Mouse (Mus musculus) cortical plate, adult 2 months (tissue): ENCODE data around the gene Nmur1. TPM values are rescaled to one million over a fixed set of nuclear protein-coding genes. Genes with fewer than 3 reads are reported as not detected.

Experiments
- H3K27ac ChIP-seq: fragments of 200-500 bp; 2 replicates; pipeline ENCODE4 v1.5.1; 2012; ENCODE audit warnings: low read length, control low read depth, inconsistent platforms; ENCODE audit not compliant: insufficient read depth
- H3K4me1 ChIP-seq: fragments of 200-500 bp; 2 replicates; pipeline ENCODE4 v1.6.1; 2011; ENCODE audit warnings: low read length; ENCODE audit not compliant: control insufficient read depth, insufficient read depth
- H3K4me3 ChIP-seq: fragments of 200-500 bp; 2 replicates; pipeline ENCODE4 v1.5.1; 2011; ENCODE audit warnings: mild to moderate bottlenecking, low read length, control low read depth; ENCODE audit not compliant: insufficient read depth
- CTCF ChIP-seq: fragments of 200-500 bp; IDR thresholded peaks from 2 replicates; pipeline ENCODE4 v1.5.1; 2011; ENCODE audit warnings: mild to moderate bottlenecking, control low read depth, low read length; ENCODE audit not compliant: insufficient read depth; ENCODE audit errors: extremely low read depth
- POLR2A ChIP-seq: fragments of 200-500 bp; IDR thresholded peaks from 2 replicates; pipeline ENCODE4 v1.6.1; 2011; ENCODE audit warnings: mild to moderate bottlenecking, low read length, control low read depth; ENCODE audit not compliant: insufficient read depth; ENCODE audit errors: extremely low read depth
- polyA plus RNA-seq: library from polyadenylated mRNA; depleted of rRNA; stranded (reverse); fragments of >200 nt; gene quantifications from 2 replicates; pipeline ENCODE4 v1.2.3, GENCODE M21; 2012

The Nmur1 gene
- polyA plus RNA-seq, 1 experiment: 0.25 TPM

GRCm38 (mm10) chr1:86397621-86398020 lies 28.4 kb downstream of the Nmur1 start:
- Histone ChIP-seq H3K27ac (no peak overlapping the region), H3K4me3 (no peak overlapping the region), H3K4me1 (no peaks in the 10 kb centered on the region)
- TF ChIP-seq POLR2A (no peak), CTCF (no peak)

DNA sequence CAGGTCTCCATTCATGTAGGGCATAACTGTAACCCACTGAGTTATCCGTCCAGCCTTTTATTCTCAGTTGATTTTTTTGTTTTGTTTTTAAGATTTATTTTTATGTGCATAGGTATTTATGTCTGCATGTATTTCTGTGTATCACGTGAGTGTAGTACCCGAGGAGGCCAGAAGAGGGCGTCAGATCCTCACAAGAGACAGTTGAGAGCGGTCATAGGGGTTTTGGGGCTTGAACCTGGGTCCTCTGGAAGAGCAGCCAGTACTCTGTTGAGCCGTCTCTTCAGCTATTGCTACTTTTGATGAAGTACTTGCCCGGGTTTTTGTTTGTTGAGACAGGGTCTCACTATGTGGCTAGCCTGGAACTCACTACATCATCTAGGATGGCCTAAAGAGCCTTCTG lies 30.1 kb downstream of the Nmur1 start:
- no peak for TF ChIP-seq CTCF
- TF ChIP-seq POLR2A: no peak
- no peak overlapping the region for H3K27ac ChIP-seq
- H3K4me1 ChIP-seq: no peaks in the 10 kb centered on the region
- no peak overlapping the region for H3K4me3 ChIP-seq

DNA sequence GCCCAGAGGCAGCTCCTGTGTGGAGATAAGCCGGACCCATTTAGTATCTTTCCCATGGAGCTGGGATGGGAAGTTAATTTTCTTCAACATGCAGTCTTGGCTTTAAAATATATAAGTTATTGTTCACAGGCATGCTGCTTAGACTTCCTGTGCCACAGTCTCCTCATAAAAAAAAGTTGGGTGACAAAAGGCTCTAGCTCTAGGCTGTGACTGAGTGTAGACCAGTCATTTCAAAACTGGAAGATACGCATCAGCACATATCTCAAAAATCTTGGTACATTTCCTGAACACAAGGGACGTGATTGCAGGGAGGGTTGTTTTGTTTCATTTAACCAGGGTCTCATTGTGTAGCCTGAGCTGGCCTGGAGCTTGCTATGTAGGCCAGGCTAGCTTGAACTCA lies 31.8 kb downstream of the Nmur1 start:
- no peak overlapping the region for H3K27ac ChIP-seq
- no peak overlapping the region for H3K4me3 ChIP-seq
- H3K4me1 ChIP-seq: no peaks in the 10 kb centered on the region
- no peak for TF ChIP-seq CTCF
- TF ChIP-seq POLR2A: no peak

- H3K27ac ChIP-seq: no peak overlapping the region
- H3K4me3 ChIP-seq: no peak overlapping the region
- TF ChIP-seq CTCF (no peak), POLR2A (no peak)
- H3K4me1 ChIP-seq: no peaks in the 10 kb centered on the region
Measured at GRCm38 (mm10) chr1:86393219-86393618, 32.8 kb downstream of the Nmur1 start.

GRCm38 (mm10) chr1:86391425-86391824 lies 34.6 kb downstream of the Nmur1 start:
- Histone ChIP-seq H3K27ac (no peak overlapping the region), H3K4me3 (no peak overlapping the region), H3K4me1 (no peaks in the 10 kb centered on the region)
- TF ChIP-seq CTCF: no peak
- TF ChIP-seq POLR2A: no peak

DNA sequence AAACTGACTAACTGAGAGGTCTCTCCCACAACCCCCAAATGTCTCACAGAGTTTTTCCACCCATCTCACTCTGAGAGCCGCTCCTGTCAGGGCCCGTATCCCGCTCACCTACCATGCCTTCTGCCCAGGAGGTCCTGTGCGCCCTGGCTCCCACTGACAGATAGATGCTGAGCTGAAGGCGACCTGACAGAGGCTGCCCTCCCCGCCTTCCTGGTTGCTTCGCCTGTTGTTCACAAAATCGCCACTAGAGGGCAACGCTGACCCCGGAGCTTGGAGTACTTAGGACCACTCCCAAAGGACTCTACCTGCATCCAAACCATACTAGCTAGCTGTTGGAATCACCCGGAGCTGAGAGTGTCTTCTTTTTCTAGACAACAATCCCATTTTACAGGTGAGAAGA lies 36.8 kb downstream of the Nmur1 start:
- Histone ChIP-seq H3K4me1 (no peaks in the 10 kb centered on the region), H3K27ac (no peak overlapping the region), H3K4me3 (no peak overlapping the region)
- no peak for TF ChIP-seq POLR2A
- peak; percentile 82 for TF ChIP-seq CTCF

GRCm38 (mm10) chr1:86381027-86381426 lies 45.0 kb downstream of the Nmur1 start:
- Histone ChIP-seq H3K27ac (no peak overlapping the region), H3K4me1 (peaks cover 8% of the 10 kb centered on the region), H3K4me3 (no peak overlapping the region)
- TF ChIP-seq POLR2A (no peak), CTCF (peak; percentile 68)

DNA sequence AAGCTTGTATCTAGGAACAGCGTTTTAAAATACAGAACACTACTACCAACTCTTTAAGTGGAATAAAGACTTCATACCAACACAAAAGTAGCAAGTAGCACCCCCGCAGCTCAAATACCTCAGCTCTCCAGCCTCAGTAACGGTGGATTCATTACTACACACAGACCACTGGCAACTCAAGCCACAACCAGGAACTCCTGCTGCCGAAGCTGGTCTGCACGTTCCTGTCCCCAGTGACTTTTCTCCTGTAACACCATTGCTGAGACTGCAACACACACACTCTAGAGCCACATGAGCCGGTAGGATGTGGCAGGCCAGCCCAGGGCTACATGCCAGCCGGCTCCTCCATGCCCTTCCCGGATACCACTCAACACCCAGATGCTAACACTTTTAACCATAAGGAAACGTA lies 46.9 kb downstream of the Nmur1 start:
- peaks cover 8% of the 10 kb centered on the region for H3K4me1 ChIP-seq
- no peak overlapping the region for H3K27ac ChIP-seq
- TF ChIP-seq POLR2A: no peak
- no peak for TF ChIP-seq CTCF
- H3K4me3 ChIP-seq: no peak overlapping the region

DNA sequence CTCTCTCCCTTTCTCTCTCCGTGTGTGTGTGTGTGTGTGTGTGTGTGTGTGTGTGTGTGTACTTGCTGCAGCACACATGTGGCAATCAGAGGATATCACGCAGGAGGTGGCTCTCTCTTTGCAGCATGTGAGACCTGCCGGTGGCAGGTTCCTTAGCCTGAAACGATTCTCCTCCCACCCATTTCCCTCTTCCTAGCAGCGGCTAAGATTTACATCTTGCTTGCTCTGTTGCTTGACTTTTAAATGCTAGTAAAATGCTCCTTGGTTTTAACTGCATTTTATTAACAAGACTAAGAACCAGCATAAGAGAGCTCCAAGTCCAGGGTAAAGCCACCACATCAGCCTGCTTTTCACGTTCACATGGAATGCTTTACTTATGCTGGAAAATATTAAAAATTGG lies 47.4 kb downstream of the Nmur1 start:
- H3K4me3 ChIP-seq: no peak overlapping the region
- peaks cover 8% of the 10 kb centered on the region for H3K4me1 ChIP-seq
- H3K27ac ChIP-seq: no peak overlapping the region
- TF ChIP-seq POLR2A (no peak), CTCF (no peak)

DNA sequence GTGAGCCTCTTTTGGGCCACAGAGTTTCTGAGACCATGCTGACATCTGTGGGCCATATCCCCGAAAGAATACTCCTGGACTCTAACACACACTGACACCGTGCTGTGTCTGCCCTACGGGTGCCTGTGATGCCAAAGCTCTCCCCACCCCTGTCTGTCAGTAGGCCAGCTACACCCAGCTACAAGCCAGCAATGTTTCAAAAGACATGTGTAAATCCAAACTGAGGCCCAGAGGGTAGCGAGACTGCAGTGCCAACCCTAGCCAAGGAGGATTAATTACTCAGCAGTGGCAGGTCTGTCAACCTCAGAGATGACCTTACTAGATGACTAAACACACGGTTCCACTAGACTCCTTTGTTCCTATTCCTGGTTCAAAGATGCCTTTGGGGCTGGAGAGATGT lies 49.7 kb downstream of the Nmur1 start:
- H3K4me3 ChIP-seq: no peak overlapping the region
- no peak overlapping the region for H3K27ac ChIP-seq
- TF ChIP-seq POLR2A (no peak), CTCF (no peak)
- H3K4me1 ChIP-seq: peaks cover 8% of the 10 kb centered on the region
